Comparison of ENCODE assay signal across 30 mouse cellular contexts in the genomic region with DNA sequence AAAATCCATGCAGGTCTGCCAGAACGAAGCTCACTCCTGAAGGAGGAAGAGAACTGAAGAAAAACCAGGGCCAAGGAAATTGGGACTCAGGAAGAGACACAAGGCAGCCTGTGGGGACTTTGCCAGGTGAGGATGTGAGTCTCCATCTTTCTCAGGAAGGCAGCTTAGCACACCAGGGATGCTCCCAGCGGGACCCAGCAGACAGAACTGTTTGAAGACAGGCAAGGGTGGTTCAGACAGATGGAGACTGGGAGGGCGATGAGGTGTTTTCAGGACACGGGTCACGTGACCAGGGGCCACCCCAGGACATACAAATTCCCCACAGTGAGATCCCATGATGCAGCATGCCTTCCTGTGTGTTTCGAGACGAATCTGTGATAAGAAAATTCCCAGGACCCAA. TPM values are rescaled to one million over a fixed set of nuclear protein-coding genes. Genes with fewer than 3 reads are reported as not detected.
DNase-seq lines count a peak whose midpoint lies in the region; ATAC-seq lines count a peak whose summit lies in the region.
"Had no signal": no experiment of that assay in that cellular context is flagged by ENCODE, and none has a peak within 500 bp of the region (broad histone marks: within the 10 kb centered on the region; RNA-seq: fewer than 3 reads in every experiment).

No protein-coding gene starts in this region.

- no peaks in the 10 kb centered on the region for H3K9me3 ChIP-seq in forebrain, embryonic 15.5 days
- H3K9me3 ChIP-seq in forebrain, embryonic 13.5 days (replicated peaks), result no peaks in the 10 kb centered on the region
- H3K9me3 ChIP-seq in kidney, embryonic 14.5 days (ENCODE audit: control insufficient read depth, low read length), result no peaks in the 10 kb centered on the region
- H3K9me3 ChIP-seq: embryonic facial prominence, embryonic 12.5 days; G1E; heart, embryonic 12.5 days; limb, embryonic 12.5 days; midbrain, embryonic 12.5 days had no signal

- no peak overlapping the region for H3K4me2 ChIP-seq in forebrain, embryonic 15.5 days (replicated peaks)
- no peak overlapping the region for H3K4me2 ChIP-seq in forebrain, embryonic 13.5 days
- H3K4me2 ChIP-seq in kidney, embryonic 14.5 days (replicated peaks; ENCODE audit: low read depth, low read length), result no peak overlapping the region
- H3K4me2 ChIP-seq: embryonic facial prominence, embryonic 12.5 days; heart, embryonic 12.5 days; hindbrain, embryonic 14.5 days; limb, embryonic 12.5 days; liver, embryonic 11.5 days; midbrain, embryonic 12.5 days had no signal

- 0 out of 2 replicates have a peak overlapping the region, but pooled peaks have one; percentile 8 for H3K27ac ChIP-seq in forebrain, embryonic 15.5 days (replicated peaks)
- H3K27ac ChIP-seq in forebrain, embryonic 13.5 days, result no peak overlapping the region
- H3K27ac ChIP-seq in kidney, embryonic 14.5 days (ENCODE audit: low read depth, low read length), result no peak overlapping the region
- H3K27ac ChIP-seq: embryonic facial prominence, embryonic 12.5 days; hindbrain, embryonic 14.5 days; limb, embryonic 12.5 days; midbrain, embryonic 12.5 days had no signal

- no peak overlapping the region for H3K4me3 ChIP-seq in forebrain, embryonic 15.5 days
- no peak overlapping the region for H3K4me3 ChIP-seq in forebrain, embryonic 13.5 days
- no peak overlapping the region for H3K4me3 ChIP-seq in kidney, embryonic 14.5 days (ENCODE audit: low read length)
- H3K4me3 ChIP-seq: embryonic facial prominence, embryonic 12.5 days; heart, embryonic 12.5 days; limb, embryonic 12.5 days; midbrain, embryonic 12.5 days had no signal

- WGBS in forebrain, embryonic 15.5 days, result 49% methylated on average over 7 of the region's 7 CpGs
- 44% methylated on average over 7 of the region's 7 CpGs for WGBS in forebrain, embryonic 13.5 days
- 36% methylated on average over 7 of the region's 7 CpGs for WGBS in kidney, embryonic 14.5 days

- H3K27me3 ChIP-seq in forebrain, embryonic 15.5 days, result 0 out of 2 replicates have a peak, but pooled peaks cover 4% of the 10 kb centered on the region
- peaks cover 17% of the 10 kb centered on the region for H3K27me3 ChIP-seq in forebrain, embryonic 13.5 days
- peaks cover 3% of the 10 kb centered on the region; the same call in 1 of the 2 replicates for H3K27me3 ChIP-seq in kidney, embryonic 14.5 days (ENCODE audit: control insufficient read depth, insufficient read depth, low read length)

- ATAC-seq in forebrain, embryonic 15.5 days (replicated peaks), result no peak
- no peak for ATAC-seq in forebrain, embryonic 13.5 days
- no peak for ATAC-seq in kidney, embryonic 14.5 days (ENCODE audit: low FRiP score, low TSS enrichment)
- ATAC-seq: forebrain, embryonic 14.5 days; inflammation-experienced regulatory T-cells, adult 6 months; liver, postnatal 0 days; lung, postnatal 0 days; Patski had no signal

- no peaks in the 10 kb centered on the region for H3K36me3 ChIP-seq in forebrain, embryonic 15.5 days
- no peaks in the 10 kb centered on the region for H3K36me3 ChIP-seq in forebrain, embryonic 13.5 days (ENCODE audit: poor library complexity, severe bottlenecking)
- H3K36me3 ChIP-seq in kidney, embryonic 14.5 days (ENCODE audit: control insufficient read depth, insufficient read depth, low read length), result no peaks in the 10 kb centered on the region
- H3K36me3 ChIP-seq: embryonic facial prominence, embryonic 12.5 days; G1E; heart, embryonic 12.5 days; limb, embryonic 12.5 days; midbrain, embryonic 12.5 days had no signal

- DNase-seq in right cerebral cortex, postnatal 4 days, result peak; percentile 37
- no peak for DNase-seq in right cerebral cortex, adult 2 months (ENCODE audit: low spot score in 2 of 2)
- peak; percentile 94 for DNase-seq in cerebellum, adult 9-11 months
- DNase-seq in heart, postnatal 36 days, result no peak
- DNase-seq in lung, postnatal 25 days (ENCODE audit: low spot score), result no peak
- DNase-seq: gastrocnemius, postnatal 25 days; heart, adult 18-20 months; heart, postnatal 10 days; kidney, adult 18-20 months; kidney, postnatal 10 days; liver, postnatal 0 days; retina, postnatal 1 day; thymus, postnatal 14 days had no signal

- H3K4me1 ChIP-seq in forebrain, embryonic 15.5 days, result peaks cover 12% of the 10 kb centered on the region
- peaks cover 21% of the 10 kb centered on the region for H3K4me1 ChIP-seq in forebrain, embryonic 13.5 days
- no peaks in the 10 kb centered on the region for H3K4me1 ChIP-seq in kidney, embryonic 14.5 days (ENCODE audit: control insufficient read depth, insufficient read depth, low read length)
- H3K4me1 ChIP-seq: heart, embryonic 12.5 days had no signal

- intact Hi-C loops in heart, postnatal 36 days (cut with DNase I), result no loop called here

- no peak overlapping the region for H3K9ac ChIP-seq in forebrain, embryonic 15.5 days (replicated peaks)
- no peak overlapping the region for H3K9ac ChIP-seq in forebrain, embryonic 13.5 days
- H3K9ac ChIP-seq in kidney, embryonic 14.5 days (ENCODE audit: low read depth, low read length), result no peak overlapping the region
- H3K9ac ChIP-seq: embryonic facial prominence, embryonic 12.5 days; heart, embryonic 12.5 days; hindbrain, embryonic 14.5 days; limb, embryonic 12.5 days; liver, postnatal 0 days; midbrain, embryonic 12.5 days had no signal

RNA-seq across cellular contexts. Expression of a gene that starts 11.8 kb away (rescaled TPM):
- polyA plus RNA-seq in forebrain, embryonic 15.5 days (2015; fragmentation: Nextera tagmentation; extraction: Ambion mirVana), result 56.0 and 61.2 TPM in 2 replicates
- polyA plus RNA-seq in forebrain, embryonic 13.5 days (2015; fragmentation: Nextera tagmentation; extraction: Ambion mirVana), result 45.8 and 52.8 TPM in 2 replicates
- 0.09 and 0.11 TPM in 2 replicates for polyA plus RNA-seq in kidney, embryonic 14.5 days (2014; fragmentation: Nextera tagmentation; extraction: Ambion mirVana)
- not detected for total RNA-seq in heart, postnatal 36 days (2021)
- total RNA-seq: heart, adult 18-20 months; megakaryocyte, adult 5-6 weeks had no signal
- polyA plus RNA-seq: G1E; inflammation-experienced regulatory T-cells, adult 6 months; liver, postnatal 0 days; lung, postnatal 0 days had no signal

RNA-seq across cellular contexts. Expression of a gene that starts 40.2 kb away (rescaled TPM):
- polyA plus RNA-seq in forebrain, embryonic 15.5 days (2015; fragmentation: Nextera tagmentation; extraction: Ambion mirVana), result 554 and 557 TPM in 2 replicates
- polyA plus RNA-seq in forebrain, embryonic 13.5 days (2015; fragmentation: Nextera tagmentation; extraction: Ambion mirVana), result 558 and 564 TPM in 2 replicates
- 429 and 590 TPM in 2 replicates for polyA plus RNA-seq in kidney, embryonic 14.5 days (2014; fragmentation: Nextera tagmentation; extraction: Ambion mirVana)
- total RNA-seq in heart, postnatal 36 days (2021), result 1,000 to 10,000 TPM; 1,890 to 1,983 TPM

RNA-seq across cellular contexts. Expression of a gene that starts 40.3 kb away (rescaled TPM):
- 0.34 TPM in 2 replicates for polyA plus RNA-seq in forebrain, embryonic 15.5 days (2015; fragmentation: Nextera tagmentation; extraction: Ambion mirVana)
- polyA plus RNA-seq in forebrain, embryonic 13.5 days (2015; fragmentation: Nextera tagmentation; extraction: Ambion mirVana), result 0.26 and 0.41 TPM in 2 replicates
- polyA plus RNA-seq in kidney, embryonic 14.5 days (2014; fragmentation: Nextera tagmentation; extraction: Ambion mirVana), result 0.19 and 0.72 TPM in 2 replicates
- not detected for total RNA-seq in heart, postnatal 36 days (2021)
- total RNA-seq: gastrocnemius, postnatal 25 days; heart, adult 18-20 months; heart, postnatal 10 days; layer of hippocampus, adult 18-20 months had no signal
- polyA plus RNA-seq: G1E; heart, embryonic 12.5 days; limb, embryonic 12.5 days; neural tube, embryonic 11.5 days had no signal

Comparison
In these comparisons a context has a peak if more than half of its experiments do, and no peak if none do; other contexts are left out.
1. DNase-seq: peak in right cerebral cortex, postnatal 4 days (single experiment) and cerebellum, adult 9-11 months (single experiment); none in right cerebral cortex, adult 2 months (0 of 2), heart, postnatal 36 days (0 of 2) and lung, postnatal 25 days (single experiment).
2. RNA of a gene that starts 11.8 kb away (polyA plus RNA-seq): 56.0 to 61.2 TPM in forebrain, embryonic 15.5 days and 45.8 to 52.8 TPM in forebrain, embryonic 13.5 days; 0.09 to 0.11 TPM in kidney, embryonic 14.5 days; every median in the first group is over 10 times any median in the second.